Mouse (Mus musculus): ENCODE data around the gene Napsa. TPM values are rescaled to one million over a fixed set of nuclear protein-coding genes. Genes with fewer than 3 reads are reported as not detected.

The Napsa gene
- total RNA-seq, 2 experiments from 2014 or later, result 0.47 to 0.91 TPM

- no peak for DNase-seq (ENCODE audit: low spot score)
These were observed 53.3 kb downstream of the Napsa start for GRCm38 (mm10) chr7:44625241-44626067.

GRCm38 (mm10) chr7:44626068-44626385, 53.8 kb downstream of the Napsa start:
- no peak for DNase-seq (ENCODE audit: low spot score)

- no peak for DNase-seq (ENCODE audit: low spot score)
These were observed 54.8 kb downstream of the Napsa start for GRCm38 (mm10) chr7:44626966-44627365.

GRCm38 (mm10) chr7:44628402-44629034, 56.3 kb downstream of the Napsa start:
- no peak for DNase-seq (ENCODE audit: low spot score)

- DNase-seq (ENCODE audit: low spot score), result no peak
These were observed 58.3 kb downstream of the Napsa start for GRCm38 (mm10) chr7:44630437-44630836.

- DNase-seq (ENCODE audit: low spot score), result no peak
These were observed 60.5 kb downstream of the Napsa start for GRCm38 (mm10) chr7:44632676-44633075.

GRCm38 (mm10) chr7:44633407-44633806, 61.2 kb downstream of the Napsa start:
- peak; percentile 18 for DNase-seq (ENCODE audit: low spot score)

Small RNAs within 50 kb of the gene (microRNA-seq; reads per million reads assigned to microRNA genes)
- not detected for gene Mir7053

Other genes starting within 250 kb of the Napsa start
- gene Syt3, start 188.3 kb upstream of the Napsa start, total RNA-seq (2021), result 1 to 10 TPM; 3.4 to 4.8 TPM
- gene 1700008O03Rik, start 186.6 kb upstream of the Napsa start, total RNA-seq (2021), result under 1 TPM in 1 of 2 experiments, not detected in 1; 0.25 TPM
- gene Lrrc4b, start 143.4 kb upstream of the Napsa start, total RNA-seq (2021), result under 1 TPM in 1 of 2 experiments, not detected in 1; 0.12 TPM
- gene Aspdh, start 107.0 kb upstream of the Napsa start, total RNA-seq (2021), result not detected
- gene Josd2, start 104.4 kb upstream of the Napsa start, total RNA-seq (2021), result 10 to 100 TPM; 49.8 to 49.9 TPM
- 10 to 100 TPM; 48.2 to 49.0 TPM for gene Emc10, start 75.9 kb upstream of the Napsa start, total RNA-seq (2021)
- gene Fam71e1, start 75.8 kb upstream of the Napsa start, total RNA-seq (2021), result 1 to 10 TPM; 3.5 to 5.0 TPM
- 1,000 to 10,000 TPM; 4,330 to 4,768 TPM for gene Mybpc2, start 47.7 kb upstream of the Napsa start, total RNA-seq (2021)
- under 1 TPM in 1 of 2 experiments, not detected in 1; 0.14 TPM for gene Spib, start 40.3 kb upstream of the Napsa start, total RNA-seq (2021)
- 1 to 10 TPM; 4.6 to 4.8 TPM for gene Pold1, start 23.5 kb upstream of the Napsa start, total RNA-seq (2021)
- gene Nr1h2, start 18.4 kb upstream of the Napsa start, total RNA-seq (2021), result 10 to 100 TPM; 42.7 to 45.2 TPM
- 1 to 10 TPM; 3.7 to 5.1 TPM for gene Kcnc3, start 18.3 kb downstream of the Napsa start, total RNA-seq (2021)
- 10 to 100 TPM; 43.2 to 45.2 TPM for gene Myh14, start 98.5 kb downstream of the Napsa start, total RNA-seq (2021)
- not detected for gene Izumo2, start 136.4 kb downstream of the Napsa start, total RNA-seq (2021)
- 10 to 100 TPM; 19.5 to 19.8 TPM for gene Vrk3, start 176.0 kb downstream of the Napsa start, total RNA-seq (2021)
- gene Zfp473, start 178.7 kb downstream of the Napsa start, total RNA-seq (2021), result not detected
- gene Nup62, start 243.7 kb downstream of the Napsa start, total RNA-seq (2021), result 10 to 100 TPM; 20.1 to 25.2 TPM
- gene Il4i1, start 244.0 kb downstream of the Napsa start, total RNA-seq (2021), result 1 to 10 TPM; 2.3 to 3.5 TPM
- 10 to 100 TPM; 62.4 to 99.0 TPM for gene Atf5, start 244.3 kb downstream of the Napsa start, total RNA-seq (2021)